Mouse (Mus musculus) cerebellum, adult 2 months (tissue): ENCODE measurements at regions not wholly inside any gene's neighbourhood (a gene's known extent, or its start where the extent isn't known, plus 50 kb on each side); places are given as distances from the start of the nearest gene placed in this dataset.

ENCODE experiments used
- CTCF ChIP-seq: fragments of 200-500 bp; IDR thresholded peaks from 2 replicates; pipeline ENCODE4 v1.5.1; 2011; ENCODE audit warnings: low read depth, mild to moderate bottlenecking, control low read depth, low read length, moderate library complexity, borderline replicate concordance; ENCODE audit not compliant: insufficient read depth
- POLR2A ChIP-seq: fragments of 200-500 bp; IDR thresholded peaks from 2 replicates; pipeline ENCODE4 v1.6.1; 2011; ENCODE audit warnings: low read length, control low read depth, borderline replicate concordance; ENCODE audit not compliant: insufficient read depth

- no peak for TF ChIP-seq POLR2A
- TF ChIP-seq CTCF, result no peak
Observed at GRCm38 (mm10) chr10:21741976-21742745, 139.8 kb upstream of the Sgk1 start.
